Mouse (Mus musculus) ES-E14 (cell line): Measurements from ENCODE around the gene Txndc17. TPM values are rescaled to one million over a fixed set of nuclear protein-coding genes. Genes with fewer than 3 reads are reported as not detected.
"Not testable (repeated sequence)": the region's sequence is repeated elsewhere in the genome, so short reads cannot be mapped to it uniquely, and the experiment has no call there.

Source experiments
- DNase-seq: peaks from one replicate; pipeline ENCODE4 v3.0.0-alpha.2; 2013; ENCODE audit warnings: low read depth, low spot score
- H3K27ac ChIP-seq: 2 replicates; pipeline ENCODE4 v1.5.1; 2012; ENCODE audit warnings: low read depth, mild to moderate bottlenecking, low read length, moderate library complexity, mixed read lengths; ENCODE audit not compliant: poor library complexity, insufficient read depth, severe bottlenecking
- H3K36me3 ChIP-seq: 2 replicates; pipeline ENCODE4 v1.6.1; 2012; ENCODE audit warnings: mild to moderate bottlenecking, low read length, moderate library complexity, mixed read lengths; ENCODE audit not compliant: control insufficient read depth, poor library complexity, insufficient read depth, severe bottlenecking
- H3K4me1 ChIP-seq, 2 experiments: fragments of 150-350 bp in 1 of 2; sonication (generic) in 1 of 2; 2 replicates each; pipeline ENCODE4 v1.6.1; 2012; ENCODE audit warnings: low read length in 2 of 2, mild to moderate bottlenecking in 1 of 2, mixed read lengths in 1 of 2; ENCODE audit not compliant: control insufficient read depth in 2 of 2, insufficient read depth in 2 of 2, poor library complexity in 1 of 2
- H3K4me3 ChIP-seq, 2 experiments: fragments of 150-350 bp in 1 of 2; sonication (generic) in 1 of 2; 2 replicates each; pipeline ENCODE4 v1.5.1; 2012; ENCODE audit warnings: low read length in 2 of 2, low read depth in 1 of 2, mild to moderate bottlenecking in 1 of 2, mixed read lengths in 1 of 2; ENCODE audit not compliant: insufficient read depth in 1 of 2, poor library complexity in 1 of 2, severe bottlenecking in 1 of 2
- H3K9ac ChIP-seq: 2 replicates; pipeline ENCODE4 v1.6.1; 2012; ENCODE audit warnings: low read depth, mild to moderate bottlenecking, low read length, mixed read lengths; ENCODE audit not compliant: poor library complexity, insufficient read depth, severe bottlenecking
- H3K9me3 ChIP-seq: fragments of 150-350 bp; sonication (generic); 2 replicates; pipeline ENCODE4 v1.6.1; 2012; ENCODE audit warnings: low read depth, mild to moderate bottlenecking, low read length; ENCODE audit not compliant: control insufficient read depth, insufficient read depth
- CHD2 ChIP-seq: IDR thresholded peaks from 2 replicates; pipeline ENCODE4 v1.6.1; 2014; ENCODE audit warnings: mild to moderate bottlenecking, low read depth, low read length, inconsistent platforms
- HCFC1 ChIP-seq: IDR thresholded peaks from 2 replicates; pipeline ENCODE4 v1.6.1; 2012; ENCODE audit warnings: low read length, inconsistent platforms, borderline replicate concordance; ENCODE audit not compliant: insufficient read depth
- MAFK ChIP-seq: IDR thresholded peaks from 2 replicates; pipeline ENCODE4 v1.6.1; 2014; ENCODE audit warnings: mild to moderate bottlenecking, low read depth, low read length, inconsistent platforms; ENCODE audit not compliant: insufficient read depth
- ZC3H11A ChIP-seq: IDR thresholded peaks from 2 replicates; pipeline ENCODE4 v1.6.1; 2012; ENCODE audit warnings: low read depth, mild to moderate bottlenecking, inconsistent platforms, low read length, borderline replicate concordance
- ZNF384 ChIP-seq: IDR thresholded peaks from 2 replicates; pipeline ENCODE4 v1.6.1; 2012; ENCODE audit warnings: low read depth, low read length, inconsistent platforms
- in situ Hi-C, 2 experiments: fragments of 600-800 bp; cut with MboI; formaldehyde crosslinking; loops; one replicate each; pipeline ENCODE4 v1.15.1; 2025; ENCODE audit warnings: low sequenced_read_pairs in 2 of 2, inconsistent platforms in 1 of 2; ENCODE audit not compliant: unreplicated experiment in 2 of 2
- total RNA-seq: library from RNA; depleted of rRNA; stranded (reverse); fragments of 300-350 nt; gene quantifications from 2 replicates; pipeline ENCODE4 v1.2.3, GENCODE M21; 2012; rRNA removed

The Txndc17 gene
- total RNA-seq: 77.1 and 126 TPM in 2 replicates

- peak within 1 kb of the TSS; percentile 79 for H3K27ac ChIP-seq
- TF ChIP-seq CHD2 (no peak), HCFC1 (no peak)
- peaks cover 7% of the 10 kb centered on the region for H3K36me3 ChIP-seq
- H3K9ac ChIP-seq: peak within 1 kb of the TSS; percentile 96
- DNase-seq: peak; percentile 80
- in situ Hi-C loops: loop anchor here in 1 of 2 experiments (25.0 kb wide), 1 partner anchor 230 kb away; the partner anchor contains the start of genes Ggt6 and Mybbp1a
- H3K4me3 ChIP-seq: peak within 1 kb of the TSS; percentile 87 to 98
- H3K4me1 ChIP-seq: peaks cover 0 to 9% of the 10 kb centered on the region in 2 experiments; a peak in 2 of 4 replicates
- no peaks in the 10 kb centered on the region for H3K9me3 ChIP-seq
Observed at GRCm38 (mm10) chr11:72207204-72207833, at the start of gene Txndc17, which contains the start of gene 4933427D14Rik. Gene Txndc17 (plus strand): TSS chr11:72207547. Gene 4933427D14Rik (minus strand): TSS chr11:72207459.

GRCm38 (mm10) chr11:72163198-72163597 lies 44.1 kb upstream of the Txndc17 start:
- H3K36me3 ChIP-seq: peaks cover 7% of the 10 kb centered on the region; the same call in 1 of the 2 replicates
- in situ Hi-C loops: no loop called here
- H3K9me3 ChIP-seq: no peaks in the 10 kb centered on the region
- no peak for DNase-seq
- H3K4me3 ChIP-seq: no peak overlapping the region
- no peak overlapping the region for H3K9ac ChIP-seq
- TF ChIP-seq HCFC1 (no peak), CHD2 (no peak), ZC3H11A (no peak), MAFK (no peak), ZNF384 (no peak)
- H3K27ac ChIP-seq: no peak overlapping the region
- H3K4me1 ChIP-seq: no peaks in the 10 kb centered on the region

GRCm38 (mm10) chr11:72169871-72170270 lies 37.5 kb upstream of the Txndc17 start:
- TF ChIP-seq MAFK: no peak
- no peak for TF ChIP-seq CHD2
- TF ChIP-seq ZNF384: no peak
- no peak for TF ChIP-seq ZC3H11A
- TF ChIP-seq HCFC1: no peak

GRCm38 (mm10) chr11:72171906-72172305 lies 35.4 kb upstream of the Txndc17 start:
- H3K36me3 ChIP-seq, H3K27ac ChIP-seq, DNase-seq, H3K9ac ChIP-seq, H3K4me3 ChIP-seq, in situ Hi-C loops, H3K9me3 ChIP-seq, H3K4me1 ChIP-seq: not testable (repeated sequence)

More at GRCm38 (mm10) chr11:72169871-72170270, 37.5 kb upstream of the Txndc17 start:
- no peak overlapping the region for H3K9ac ChIP-seq
- H3K9me3 ChIP-seq: no peaks in the 10 kb centered on the region
- H3K4me1 ChIP-seq: no peaks in the 10 kb centered on the region
- H3K36me3 ChIP-seq: peaks cover 13% of the 10 kb centered on the region; the same call in 1 of the 2 replicates
- no peak for DNase-seq
- H3K27ac ChIP-seq: no peak overlapping the region
- in situ Hi-C loops: no loop called here
- H3K4me3 ChIP-seq: no peak overlapping the region

GRCm38 (mm10) chr11:72173506-72173905 lies 33.8 kb upstream of the Txndc17 start:
- Histone ChIP-seq H3K9me3 (no peaks in the 10 kb centered on the region), H3K27ac (no peak overlapping the region), H3K4me1 (peaks cover 0 to 2% of the 10 kb centered on the region in 2 experiments; a peak in 2 of 4 replicates), H3K9ac (no peak overlapping the region), H3K4me3 (no peak overlapping the region), H3K36me3 (peaks cover 8% of the 10 kb centered on the region; the same call in 1 of the 2 replicates)
- in situ Hi-C loops: no loop called here
- TF ChIP-seq MAFK (no peak), ZNF384 (no peak), CHD2 (no peak)
- DNase-seq: no peak
